Mouse (Mus musculus) embryonic fibroblast, embryonic 13.5 days (primary cell): ENCODE results near the gene Ggact.

Experiments used
- CTCF ChIP-seq: IDR thresholded peaks from 2 replicates; pipeline ENCODE4 v1.5.1; 2011; ENCODE audit warnings: mild to moderate bottlenecking, control low read depth, low read length, moderate library complexity, borderline replicate concordance; ENCODE audit not compliant: insufficient read depth
- POLR2A ChIP-seq: IDR thresholded peaks from 2 replicates; pipeline ENCODE4 v1.6.1; 2011; ENCODE audit warnings: low read depth, mild to moderate bottlenecking, control low read depth, low read length, moderate library complexity

DNA sequence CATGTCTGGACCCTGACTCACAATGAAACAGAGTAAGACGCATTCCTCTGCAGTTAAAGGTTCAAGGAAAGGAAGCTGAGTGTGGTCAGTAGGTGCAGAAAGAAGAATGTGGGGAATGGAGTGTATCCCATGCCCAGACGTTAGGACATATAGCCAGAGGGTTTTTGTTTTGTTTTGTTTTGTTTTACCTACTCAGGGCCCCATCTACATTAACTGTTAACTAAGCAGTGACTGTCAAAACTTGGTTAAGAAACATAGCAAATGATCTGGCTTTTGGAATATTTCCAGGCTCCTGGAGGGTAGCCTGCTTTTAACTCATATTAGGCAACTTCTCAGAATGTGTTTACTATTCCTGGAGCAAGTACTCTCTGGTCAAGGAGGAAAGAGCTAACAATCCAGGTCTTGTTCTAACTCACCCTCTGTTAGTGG, 9.6 kb downstream of the Ggact start:
- no peak for TF ChIP-seq POLR2A
- TF ChIP-seq CTCF, result no peak
